Mouse (Mus musculus): ENCODE data around the gene N4bp2. TPM values are rescaled to one million over a fixed set of nuclear protein-coding genes. Genes with fewer than 3 reads are reported as not detected.

N4bp2 gene
- polyA plus RNA-seq, 1 experiment from 2014 or later, result 14.2 TPM

- H3K4me1 ChIP-seq (ENCODE audit: control insufficient read depth, insufficient read depth, low read length), result no peaks in the 10 kb centered on the region
- H3K36me3 ChIP-seq (ENCODE audit: control insufficient read depth, insufficient read depth, low read length), result no peaks in the 10 kb centered on the region
- no peak for ATAC-seq
- H3K4me2 ChIP-seq (ENCODE audit: low read length), result no peak overlapping the region
- no peak overlapping the region for H3K4me3 ChIP-seq (ENCODE audit: low read depth, low read length)
- H3K9ac ChIP-seq (ENCODE audit: low read depth, low read length), result no peak overlapping the region
- H3K27me3 ChIP-seq (ENCODE audit: control insufficient read depth, insufficient read depth, low read depth, low read length), result no peaks in the 10 kb centered on the region
- 91% methylated on average over 3 of the region's 3 CpGs for WGBS
- no peaks in the 10 kb centered on the region for H3K9me3 ChIP-seq (replicated peaks; ENCODE audit: control insufficient read depth, low read length, poor library complexity, severe bottlenecking)
- no peak overlapping the region for H3K27ac ChIP-seq (ENCODE audit: low read length)
Measured at GRCm38 (mm10) chr5:65739366-65739765, 24.0 kb upstream of the N4bp2 start.

- Histone ChIP-seq H3K9me3 (replicated peaks; ENCODE audit: control insufficient read depth, low read length, poor library complexity, severe bottlenecking) (no peaks in the 10 kb centered on the region), H3K27ac (ENCODE audit: low read length) (no peak overlapping the region), H3K27me3 (ENCODE audit: control insufficient read depth, insufficient read depth, low read depth, low read length) (no peaks in the 10 kb centered on the region), H3K9ac (ENCODE audit: low read depth, low read length) (no peak overlapping the region), H3K36me3 (ENCODE audit: control insufficient read depth, insufficient read depth, low read length) (no peaks in the 10 kb centered on the region), H3K4me1 (ENCODE audit: control insufficient read depth, insufficient read depth, low read length) (no peaks in the 10 kb centered on the region), H3K4me2 (ENCODE audit: low read length) (no peak overlapping the region), H3K4me3 (ENCODE audit: low read depth, low read length) (no peak overlapping the region)
- no peak for ATAC-seq
- 83% methylated on average over 5 of the region's 5 CpGs for WGBS
Measured at GRCm38 (mm10) chr5:65746908-65747307, 16.4 kb upstream of the N4bp2 start.

- no peaks in the 10 kb centered on the region for H3K27me3 ChIP-seq (ENCODE audit: control insufficient read depth, insufficient read depth, low read depth, low read length)
- 59% methylated on average over 2 of the region's 2 CpGs for WGBS
- no peaks in the 10 kb centered on the region for H3K36me3 ChIP-seq (ENCODE audit: control insufficient read depth, insufficient read depth, low read length)
- H3K4me1 ChIP-seq (ENCODE audit: control insufficient read depth, insufficient read depth, low read length), result no peaks in the 10 kb centered on the region
- no peak overlapping the region for H3K4me2 ChIP-seq (ENCODE audit: low read length)
- no peak for ATAC-seq
- H3K9ac ChIP-seq (ENCODE audit: low read depth, low read length), result no peak overlapping the region
- no peak overlapping the region for H3K27ac ChIP-seq (ENCODE audit: low read length)
- no peaks in the 10 kb centered on the region for H3K9me3 ChIP-seq (replicated peaks; ENCODE audit: control insufficient read depth, low read length, poor library complexity, severe bottlenecking)
- no peak overlapping the region for H3K4me3 ChIP-seq (ENCODE audit: low read depth, low read length)
Measured at GRCm38 (mm10) chr5:65748386-65748785, 14.9 kb upstream of the N4bp2 start.

GRCm38 (mm10) chr5:65748880-65749279 is 14.4 kb upstream of the N4bp2 start:
- ATAC-seq, result no peak
- H3K4me2 ChIP-seq (ENCODE audit: low read length), result no peak overlapping the region
- no peak overlapping the region for H3K27ac ChIP-seq (ENCODE audit: low read length)
- H3K36me3 ChIP-seq (ENCODE audit: control insufficient read depth, insufficient read depth, low read length), result no peaks in the 10 kb centered on the region
- H3K27me3 ChIP-seq (ENCODE audit: control insufficient read depth, insufficient read depth, low read depth, low read length), result no peaks in the 10 kb centered on the region
- H3K4me3 ChIP-seq (ENCODE audit: low read depth, low read length), result no peak overlapping the region
- no peaks in the 10 kb centered on the region for H3K9me3 ChIP-seq (replicated peaks; ENCODE audit: control insufficient read depth, low read length, poor library complexity, severe bottlenecking)
- H3K9ac ChIP-seq (ENCODE audit: low read depth, low read length), result no peak overlapping the region
- H3K4me1 ChIP-seq (ENCODE audit: control insufficient read depth, insufficient read depth, low read length), result no peaks in the 10 kb centered on the region

GRCm38 (mm10) chr5:65752021-65752420 is 11.3 kb upstream of the N4bp2 start:
- ATAC-seq, result no peak

GRCm38 (mm10) chr5:65755859-65756258 is 7.5 kb upstream of the N4bp2 start:
- Histone ChIP-seq H3K27me3 (ENCODE audit: control insufficient read depth, insufficient read depth, low read depth, low read length) (no peaks in the 10 kb centered on the region), H3K4me1 (ENCODE audit: control insufficient read depth, insufficient read depth, low read length) (no peaks in the 10 kb centered on the region), H3K9ac (ENCODE audit: low read depth, low read length) (no peak overlapping the region), H3K9me3 (replicated peaks; ENCODE audit: control insufficient read depth, low read length, poor library complexity, severe bottlenecking) (no peaks in the 10 kb centered on the region), H3K4me2 (ENCODE audit: low read length) (no peak overlapping the region), H3K4me3 (ENCODE audit: low read depth, low read length) (no peak overlapping the region), H3K36me3 (ENCODE audit: control insufficient read depth, insufficient read depth, low read length) (no peaks in the 10 kb centered on the region), H3K27ac (ENCODE audit: low read length) (no peak overlapping the region)
- no peak for ATAC-seq
- 88% methylated on average over 5 of the region's 5 CpGs for WGBS

More at GRCm38 (mm10) chr5:65752021-65752420, 11.3 kb upstream of the N4bp2 start:
- H3K4me3 ChIP-seq (ENCODE audit: low read depth, low read length), result no peak overlapping the region
- WGBS, result 65% methylated on average over 4 of the region's 4 CpGs
- H3K36me3 ChIP-seq (ENCODE audit: control insufficient read depth, insufficient read depth, low read length), result no peaks in the 10 kb centered on the region
- no peak overlapping the region for H3K4me2 ChIP-seq (ENCODE audit: low read length)
- H3K9ac ChIP-seq (ENCODE audit: low read depth, low read length), result no peak overlapping the region
- no peaks in the 10 kb centered on the region for H3K27me3 ChIP-seq (ENCODE audit: control insufficient read depth, insufficient read depth, low read depth, low read length)
- H3K4me1 ChIP-seq (ENCODE audit: control insufficient read depth, insufficient read depth, low read length), result no peaks in the 10 kb centered on the region
- no peak overlapping the region for H3K27ac ChIP-seq (ENCODE audit: low read length)
- H3K9me3 ChIP-seq (replicated peaks; ENCODE audit: control insufficient read depth, low read length, poor library complexity, severe bottlenecking), result no peaks in the 10 kb centered on the region

- WGBS, result 74% methylated on average over 1 of the region's 1 CpGs
- Histone ChIP-seq H3K4me3 (ENCODE audit: low read depth, low read length) (no peak overlapping the region), H3K27ac (ENCODE audit: low read length) (no peak overlapping the region), H3K36me3 (ENCODE audit: control insufficient read depth, insufficient read depth, low read length) (no peaks in the 10 kb centered on the region), H3K9ac (ENCODE audit: low read depth, low read length) (no peak overlapping the region), H3K4me1 (ENCODE audit: control insufficient read depth, insufficient read depth, low read length) (peaks cover 3% of the 10 kb centered on the region; the same call in 1 of the 2 replicates), H3K4me2 (ENCODE audit: low read length) (no peak overlapping the region), H3K9me3 (replicated peaks; ENCODE audit: control insufficient read depth, low read length, poor library complexity, severe bottlenecking) (no peaks in the 10 kb centered on the region), H3K27me3 (ENCODE audit: control insufficient read depth, insufficient read depth, low read depth, low read length) (no peaks in the 10 kb centered on the region)
- ATAC-seq, result no peak
Measured at GRCm38 (mm10) chr5:65757110-65757509, 6.2 kb upstream of the N4bp2 start.

GRCm38 (mm10) chr5:65760041-65760440 is 3.3 kb upstream of the N4bp2 start:
- no peak overlapping the region for H3K4me3 ChIP-seq (ENCODE audit: low read depth, low read length)
- H3K36me3 ChIP-seq (ENCODE audit: control insufficient read depth, insufficient read depth, low read length), result no peaks in the 10 kb centered on the region
- H3K4me2 ChIP-seq (ENCODE audit: low read length), result no peak overlapping the region
- H3K4me1 ChIP-seq (ENCODE audit: control insufficient read depth, insufficient read depth, low read length), result peaks cover 3% of the 10 kb centered on the region; the same call in 1 of the 2 replicates
- no peak overlapping the region for H3K27ac ChIP-seq (ENCODE audit: low read length)
- WGBS, result 89% methylated on average over 4 of the region's 4 CpGs
- H3K9me3 ChIP-seq (replicated peaks; ENCODE audit: control insufficient read depth, low read length, poor library complexity, severe bottlenecking), result no peaks in the 10 kb centered on the region
- H3K9ac ChIP-seq (ENCODE audit: low read depth, low read length), result no peak overlapping the region
- ATAC-seq, result no peak
- H3K27me3 ChIP-seq (ENCODE audit: control insufficient read depth, insufficient read depth, low read depth, low read length), result no peaks in the 10 kb centered on the region

- 91% methylated on average over 2 of the region's 2 CpGs for WGBS
- Histone ChIP-seq H3K4me2 (ENCODE audit: low read length) (no peak overlapping the region), H3K9ac (ENCODE audit: low read depth, low read length) (no peak overlapping the region), H3K27me3 (ENCODE audit: control insufficient read depth, insufficient read depth, low read depth, low read length) (no peaks in the 10 kb centered on the region), H3K4me3 (ENCODE audit: low read depth, low read length) (no peak overlapping the region), H3K9me3 (replicated peaks; ENCODE audit: control insufficient read depth, low read length, poor library complexity, severe bottlenecking) (no peaks in the 10 kb centered on the region), H3K4me1 (ENCODE audit: control insufficient read depth, insufficient read depth, low read length) (peaks cover 6% of the 10 kb centered on the region), H3K36me3 (ENCODE audit: control insufficient read depth, insufficient read depth, low read length) (no peaks in the 10 kb centered on the region), H3K27ac (ENCODE audit: low read length) (no peak overlapping the region)
- ATAC-seq, result no peak
Measured at GRCm38 (mm10) chr5:65760599-65760998, 2.7 kb upstream of the N4bp2 start.

- 86% methylated on average over 5 of the region's 5 CpGs for WGBS
- no peak for ATAC-seq
- H3K27me3 ChIP-seq (ENCODE audit: control insufficient read depth, insufficient read depth, low read depth, low read length), result no peaks in the 10 kb centered on the region
Measured at GRCm38 (mm10) chr5:65761020-65761419, 2.3 kb upstream of the N4bp2 start.

More at GRCm38 (mm10) chr5:65761020-65761419, 2.3 kb upstream of the N4bp2 start:
- H3K27ac ChIP-seq (ENCODE audit: low read length), result no peak overlapping the region
- H3K4me2 ChIP-seq (ENCODE audit: low read length), result no peak overlapping the region
- no peak overlapping the region for H3K4me3 ChIP-seq (ENCODE audit: low read depth, low read length)
- peaks cover 7% of the 10 kb centered on the region for H3K4me1 ChIP-seq (ENCODE audit: control insufficient read depth, insufficient read depth, low read length)
- no peak overlapping the region for H3K9ac ChIP-seq (ENCODE audit: low read depth, low read length)
- H3K9me3 ChIP-seq (replicated peaks; ENCODE audit: control insufficient read depth, low read length, poor library complexity, severe bottlenecking), result no peaks in the 10 kb centered on the region
- no peaks in the 10 kb centered on the region for H3K36me3 ChIP-seq (ENCODE audit: control insufficient read depth, insufficient read depth, low read length)
